Mouse (Mus musculus) urinary bladder, adult 18-20 months (tissue): ENCODE results near the gene Crisp2.
A peak's percentile ranks its signal among the peaks of the same experiment; 100 is the strongest.
"Not testable (repeated sequence)": the region's sequence is repeated elsewhere in the genome, so short reads cannot be mapped to it uniquely, and the experiment has no call there.

ENCODE experiments used
- DNase-seq, 2 experiments: peaks; one replicate each; pipeline ENCODE4 v3.0.0; 2022; ENCODE audit warnings: low spot score in 2 of 2, mixed read lengths in 2 of 2

Gene Crisp2

GRCm38 (mm10) chr17:40806953-40807572 is at the start of gene Crisp2:
Crisp2 (minus strand) TSS chr17:40807003.
- DNase-seq, result no peak

DNA sequence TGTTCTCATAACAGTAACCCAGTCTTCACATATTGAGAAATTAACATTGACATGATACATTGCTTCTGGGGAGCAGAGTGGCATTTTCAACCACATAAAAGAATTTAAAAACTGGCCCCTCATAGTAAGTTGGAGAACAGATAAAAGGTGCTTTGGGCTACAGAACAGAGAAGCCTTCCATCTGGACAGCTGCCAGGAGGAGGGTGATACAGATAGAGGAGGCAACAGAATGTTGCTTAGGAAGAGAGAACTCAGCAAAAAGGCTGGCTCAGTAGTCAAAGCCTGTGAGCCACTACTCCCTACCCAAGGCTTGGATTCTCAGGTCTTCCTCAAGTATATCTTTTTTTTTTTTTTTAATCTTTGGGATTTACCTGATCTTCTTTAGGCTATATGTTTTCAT is 48.3 kb upstream of the Crisp2 start:
- DNase-seq, result no peak

- DNase-seq, result peak in 1 of 2 experiments; percentile 2
These were observed 30.5 kb upstream of the Crisp2 start for GRCm38 (mm10) chr17:40837308-40837707.

DNA sequence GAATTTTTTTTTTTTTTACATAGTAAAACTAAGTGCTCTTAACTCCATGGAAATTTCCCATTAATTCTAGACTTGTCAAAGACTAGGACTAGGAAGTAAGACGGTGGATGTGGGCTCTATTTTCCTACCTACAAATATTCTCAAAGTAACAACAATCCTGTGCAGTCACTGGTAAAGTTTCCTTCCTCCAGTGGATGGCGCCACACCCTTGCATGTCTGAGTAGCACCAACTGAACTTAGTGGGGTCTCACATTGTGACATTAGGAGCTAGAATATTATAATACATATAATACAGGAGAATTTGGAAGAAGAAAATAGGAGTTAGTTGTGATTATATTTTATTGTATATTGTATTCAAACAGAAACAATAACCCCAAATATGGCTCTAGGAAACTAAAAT is 25.1 kb upstream of the Crisp2 start:
- DNase-seq, result no peak

GRCm38 (mm10) chr17:40824549-40824948 is 17.7 kb upstream of the Crisp2 start:
- DNase-seq, result peak in 1 of 2 experiments; percentile 10

- DNase-seq, result no peak
These were observed 17.0 kb upstream of the Crisp2 start for GRCm38 (mm10) chr17:40823817-40824216.

- peak in 1 of 2 experiments; percentile 2 for DNase-seq
These were observed 14.7 kb upstream of the Crisp2 start for GRCm38 (mm10) chr17:40821477-40821876.

DNA sequence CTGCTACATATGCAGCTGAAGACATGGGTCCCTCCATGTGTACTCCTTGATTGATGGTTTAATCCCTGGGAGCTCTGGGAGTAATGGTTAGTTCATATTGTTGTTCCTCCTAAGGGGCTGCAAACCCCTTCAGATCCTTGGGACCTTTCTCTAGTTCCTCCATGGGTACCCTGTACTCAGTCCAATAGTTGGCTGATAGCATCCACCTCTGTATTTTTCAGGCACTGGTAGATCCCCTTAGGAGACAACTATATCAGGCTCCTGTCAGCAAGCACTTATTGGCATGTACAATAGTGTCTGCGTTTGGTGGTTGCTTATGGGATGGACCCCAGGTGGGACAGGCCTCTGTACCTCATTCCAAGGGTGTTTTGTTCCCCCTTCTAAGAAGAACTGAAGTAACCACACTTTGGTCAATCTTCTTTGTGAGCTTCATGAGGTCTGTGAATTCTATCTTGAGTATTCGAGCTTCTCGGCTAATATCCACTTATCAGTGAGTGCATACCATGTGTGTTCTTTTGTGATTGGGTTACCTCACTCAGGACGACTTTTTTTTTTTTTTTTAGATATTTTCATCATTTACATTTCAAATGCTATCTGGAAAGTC is 10.6 kb upstream of the Crisp2 start:
- no peak for DNase-seq

GRCm38 (mm10) chr17:40812259-40812658 is 5.5 kb upstream of the Crisp2 start:
- no peak for DNase-seq

GRCm38 (mm10) chr17:40811560-40811959 is 4.8 kb upstream of the Crisp2 start:
- DNase-seq, result no peak

- DNase-seq, result no peak
These were observed 4.1 kb upstream of the Crisp2 start, which contains the start of gene Rhag for GRCm38 (mm10) chr17:40810934-40811333. Rhag (plus strand) TSS chr17:40811126.

DNA sequence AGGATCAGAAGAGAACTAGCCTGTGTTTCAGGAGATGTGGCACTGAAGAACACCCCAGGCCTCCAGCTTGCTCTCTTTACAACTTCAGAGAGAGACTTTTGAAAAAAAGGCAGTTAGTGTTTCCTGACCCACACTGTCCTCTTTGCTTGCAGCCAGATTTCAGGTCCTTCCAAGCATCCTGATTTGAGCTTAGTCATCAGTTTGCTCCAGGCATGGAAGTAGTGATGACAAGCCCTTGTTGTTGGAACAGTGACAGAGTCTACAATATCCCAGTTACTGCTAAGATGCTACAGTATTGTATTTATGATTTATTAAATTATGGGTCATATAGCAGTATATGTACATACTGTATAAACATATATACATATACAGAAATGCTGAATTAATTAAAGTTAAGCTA is 1.3 kb upstream of the Crisp2 start:
- no peak for DNase-seq

DNA sequence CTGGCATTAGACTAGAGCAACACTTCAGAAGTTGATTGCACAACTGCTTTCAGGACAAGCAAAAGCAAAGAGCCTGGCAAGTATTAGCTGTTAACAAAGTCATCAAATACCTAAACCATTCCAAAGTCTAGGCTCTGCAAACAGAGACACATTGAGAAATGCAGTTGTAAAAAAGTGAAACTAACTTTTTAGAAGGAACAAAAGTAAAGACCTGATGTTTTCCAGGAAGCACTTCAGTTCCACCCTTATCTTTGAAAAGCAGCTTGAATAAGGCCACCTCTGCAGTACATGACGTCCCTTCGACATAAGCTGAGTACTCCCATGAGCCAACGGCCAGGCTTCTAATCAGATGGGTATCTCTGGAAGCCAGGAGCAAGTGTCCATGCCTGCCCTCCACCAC is 253 bp downstream of the Crisp2 start:
- no peak for DNase-seq

- DNase-seq, result no peak
These were observed 4.0 kb downstream of the Crisp2 start for GRCm38 (mm10) chr17:40802707-40803340.

DNA sequence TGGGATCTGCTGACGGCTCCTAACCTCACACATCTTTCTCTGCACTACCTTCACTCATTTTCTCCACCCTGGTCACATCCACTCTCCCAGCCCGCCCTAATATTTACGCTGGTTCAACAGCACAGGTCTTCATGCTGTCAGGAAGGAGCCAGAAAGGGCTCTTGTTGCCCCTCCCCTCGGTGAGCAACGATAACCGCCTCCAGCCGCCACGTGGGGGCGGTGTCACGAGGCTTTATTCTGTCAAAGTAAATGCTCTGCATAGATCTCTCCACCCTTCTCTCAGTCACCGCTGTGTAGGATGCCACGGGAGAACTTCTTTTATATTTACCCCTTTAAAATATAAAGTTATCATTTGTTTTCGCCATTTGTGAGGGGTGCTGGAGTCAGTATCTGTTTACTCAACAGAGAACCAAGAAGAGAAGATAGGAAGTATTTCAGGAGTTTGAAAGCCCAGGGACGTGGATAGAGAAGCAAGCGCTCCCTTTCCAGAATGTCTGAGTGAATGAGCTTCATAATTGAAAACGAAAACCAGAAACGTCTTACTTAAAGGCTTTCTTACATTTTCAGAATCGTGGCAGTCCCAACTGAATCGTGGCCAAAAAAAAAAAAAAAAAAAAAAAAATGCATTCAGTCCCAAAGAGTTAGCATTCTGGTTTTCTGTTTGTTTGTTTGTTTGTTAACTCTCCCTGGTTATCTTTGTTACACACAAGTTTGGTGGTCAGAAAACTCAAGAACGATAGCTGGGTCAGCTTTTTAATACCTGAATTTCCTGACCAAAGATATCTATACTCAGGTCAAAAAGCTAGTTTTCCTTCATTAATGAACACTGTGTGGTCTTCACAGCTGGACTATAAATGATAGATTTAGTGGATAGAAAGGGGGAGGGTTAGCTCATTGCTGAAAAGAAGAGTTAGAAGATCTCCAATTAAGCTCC is 12.6 kb downstream of the Crisp2 start:
- peak in 1 of 2 experiments; percentile 36 for DNase-seq

DNA sequence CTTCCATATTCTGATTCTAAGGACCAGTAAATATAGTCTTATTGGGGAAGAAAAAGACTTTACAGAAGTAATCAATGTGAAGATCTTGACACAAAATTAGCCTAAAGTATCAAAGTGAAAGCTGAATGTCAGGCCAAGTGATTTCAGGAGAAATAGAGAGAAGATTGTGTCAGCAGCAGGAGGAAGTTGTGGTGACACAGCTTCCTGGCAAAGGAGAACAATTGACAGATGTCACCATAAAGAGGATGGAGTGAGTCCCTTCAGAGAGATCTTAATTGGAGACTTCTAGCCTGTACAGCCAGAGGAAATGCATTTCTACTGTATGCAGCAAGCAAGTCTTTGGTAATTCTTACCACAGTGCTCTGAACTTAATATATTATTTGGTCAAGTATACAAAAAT is 16.9 kb downstream of the Crisp2 start:
- no peak for DNase-seq

GRCm38 (mm10) chr17:40767120-40767519 is 39.7 kb downstream of the Crisp2 start:
- no peak for DNase-seq

DNA sequence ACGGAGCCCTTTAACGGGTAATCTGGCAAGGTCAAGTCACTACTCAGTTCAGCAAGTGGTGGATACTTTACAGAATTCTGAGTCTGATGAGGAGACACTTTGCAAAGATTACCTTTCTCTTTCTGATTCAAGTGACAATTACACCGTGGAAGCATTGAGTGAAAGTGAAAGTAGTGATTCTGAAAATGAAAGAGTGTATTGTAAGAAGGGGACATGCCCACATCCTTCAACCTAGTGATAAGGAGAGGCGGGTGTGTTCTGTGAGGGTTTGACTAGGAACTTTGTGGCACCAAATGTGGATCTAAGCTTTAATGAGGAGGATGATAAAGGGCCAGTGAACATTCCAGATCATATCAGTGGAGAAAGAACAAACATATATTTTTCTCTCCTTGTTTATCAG is 43.1 kb downstream of the Crisp2 start:
- no peak for DNase-seq

DNA sequence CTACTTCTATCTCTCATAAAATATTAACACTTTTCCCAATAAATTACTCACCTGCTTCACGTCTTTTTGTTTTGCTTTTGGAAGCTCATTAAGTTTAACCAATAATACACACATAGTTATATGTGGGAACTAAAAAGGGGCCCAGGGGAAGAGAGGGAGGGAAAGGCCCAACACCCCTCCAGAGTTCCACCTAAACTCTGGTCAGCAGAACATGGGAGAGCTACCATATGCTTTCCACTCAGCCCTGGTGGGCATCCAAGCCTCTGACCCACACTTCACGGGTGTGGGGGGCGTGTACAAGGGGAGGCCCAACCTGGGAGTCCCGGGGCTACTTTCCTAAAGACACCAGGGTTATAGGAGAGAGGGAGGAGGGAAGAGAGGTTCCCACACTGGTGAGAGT is 75.1 kb downstream of the Crisp2 start:
- DNase-seq, result no peak

- DNase-seq, result no peak
These were observed 75.5 kb downstream of the Crisp2 start for GRCm38 (mm10) chr17:40731296-40731695.

- DNase-seq, result no peak
These were observed 80.0 kb downstream of the Crisp2 start, which contains the start of gene Esp1 for GRCm38 (mm10) chr17:40726820-40727219. Esp1 (plus strand) TSS chr17:40727120.

DNA sequence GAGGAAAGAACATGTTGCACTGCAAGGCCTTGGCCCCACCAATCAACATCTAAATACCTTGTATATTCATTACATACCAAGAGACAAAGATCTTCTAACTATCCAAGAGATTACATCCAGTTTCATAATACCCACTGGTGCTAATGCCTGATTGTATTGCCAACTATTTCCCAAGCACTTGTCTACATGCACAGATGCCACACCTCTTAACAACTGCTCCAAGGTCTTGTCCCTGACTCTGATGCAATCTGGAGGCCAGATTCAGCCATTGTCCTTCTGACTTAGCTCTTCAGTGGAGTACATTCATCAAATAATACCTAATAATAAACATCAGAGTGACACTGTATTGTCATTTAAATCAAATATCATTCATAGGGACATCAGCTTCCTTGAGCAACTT is 89.7 kb downstream of the Crisp2 start:
- DNase-seq, result not testable (repeated sequence)
